Mouse (Mus musculus): ENCODE measurements at regions not wholly inside any gene's neighbourhood (a gene's known extent, or its start where the extent isn't known, plus 50 kb on each side); places are given as distances from the start of the nearest gene placed in this dataset.

GRCm38 (mm10) chr4:95347436-95347835 is 209.9 kb upstream of the Fggy start:
- DNase-seq (ENCODE audit: extremely low read depth): no peak
- Histone ChIP-seq H3K9me3 (replicated peaks; ENCODE audit: low read length) (no peaks in the 10 kb centered on the region), H3K79me2 (replicated peaks; ENCODE audit: control insufficient read depth, extremely low read depth, insufficient read depth, poor library complexity, severe bottlenecking) (no peaks in the 10 kb centered on the region), H3K4me2 (ENCODE audit: insufficient read depth, low read depth, poor library complexity, severe bottlenecking) (no peak overlapping the region), H3K9ac (ENCODE audit: insufficient read depth, low read depth) (no peak overlapping the region), H3K27me3 (replicated peaks) (no peaks in the 10 kb centered on the region), H3K4me3 (replicated peaks in 1 of 3; ENCODE audit: low read depth in 2 of 3, low read length in 2 of 3, poor library complexity in 1 of 3) (no peak overlapping the region), H3K27ac (ENCODE audit: insufficient read depth, low read depth) (no peak overlapping the region), H3K4me1 (ENCODE audit: control insufficient read depth in 1 of 2, insufficient read depth in 2 of 2) (no peaks in the 10 kb centered on the region), H3K36me3 (replicated peaks in 1 of 2; ENCODE audit: control insufficient read depth in 1 of 2, insufficient read depth in 1 of 2, low read length in 1 of 2) (no peaks in the 10 kb centered on the region)
- TF ChIP-seq MAFK (IDR thresholded peaks at IDR 0.05; ENCODE audit: insufficient replicate concordance, low read length) (no peak), USF1 (IDR thresholded peaks at IDR 0.05; ENCODE audit: low read depth, low read length) (no peak), MAZ (IDR thresholded peaks at IDR 0.05; ENCODE audit: low read depth, low read length) (no peak), ZC3H11A (IDR thresholded peaks at IDR 0.05; ENCODE audit: low read depth, low read length) (no peak), PAX5 (IDR thresholded peaks at IDR 0.05; ENCODE audit: low read length) (no peak), MAX (IDR thresholded peaks at IDR 0.05; ENCODE audit: low read length) (no peak), MYC (IDR thresholded peaks at IDR 0.05; ENCODE audit: low read depth, low read length) (no peak), KAT2A (IDR thresholded peaks at IDR 0.05; ENCODE audit: insufficient replicate concordance, low read length) (no peak), SIN3A (IDR thresholded peaks at IDR 0.05; ENCODE audit: low read length) (no peak), POLR2AphosphoS2 (IDR thresholded peaks at IDR 0.05; ENCODE audit: low read depth, low read length) (no peak), RCOR1 (conservative IDR thresholded peaks at IDR 0.05; ENCODE audit: low read depth, low read length) (no peak), EP300 (IDR thresholded peaks at IDR 0.05; ENCODE audit: low read length) (no peak)
- in situ Hi-C loops (cut with MboI; ENCODE audit: low pct_ligation_motif_present, low pct_unique_long_range_greater_than_20kb, low sequenced_read_pairs) (no loop called here), dilution Hi-C loops (cut with MboI; ENCODE audit: extremely low pct_ligation_motif_present, extremely low pct_unique_long_range_greater_than_20kb, low sequenced_read_pairs) (no loop called here)

GRCm38 (mm10) chr4:95348405-95349123 is 208.7 kb upstream of the Fggy start:
- in situ Hi-C loops (cut with MboI; ENCODE audit: low pct_ligation_motif_present, low pct_unique_long_range_greater_than_20kb, low sequenced_read_pairs) (no loop called here), dilution Hi-C loops (cut with MboI; ENCODE audit: extremely low pct_ligation_motif_present, extremely low pct_unique_long_range_greater_than_20kb, low sequenced_read_pairs) (no loop called here)
- H3K27me3 ChIP-seq (replicated peaks): no peaks in the 10 kb centered on the region
- H3K9ac ChIP-seq (ENCODE audit: insufficient read depth, low read depth): no peak overlapping the region
- H3K79me2 ChIP-seq (replicated peaks; ENCODE audit: control insufficient read depth, extremely low read depth, insufficient read depth, poor library complexity, severe bottlenecking): no peaks in the 10 kb centered on the region
- H3K4me2 ChIP-seq (ENCODE audit: insufficient read depth, low read depth, poor library complexity, severe bottlenecking): no peak overlapping the region
- no peak overlapping the region for H3K4me3 ChIP-seq (replicated peaks in 1 of 3; ENCODE audit: low read depth in 2 of 3, low read length in 2 of 3, poor library complexity in 1 of 3)
- H3K9me3 ChIP-seq (replicated peaks; ENCODE audit: low read length): no peaks in the 10 kb centered on the region
- no peaks in the 10 kb centered on the region for H3K36me3 ChIP-seq (replicated peaks in 1 of 2; ENCODE audit: control insufficient read depth in 1 of 2, insufficient read depth in 1 of 2, low read length in 1 of 2)
- TF ChIP-seq ELF1 (IDR thresholded peaks at IDR 0.05; ENCODE audit: low read depth, low read length): no peak
- TF ChIP-seq ZKSCAN1 (IDR thresholded peaks at IDR 0.05; ENCODE audit: borderline replicate concordance, low read depth, low read length): no peak
- no peak for TF ChIP-seq TBP (conservative IDR thresholded peaks at IDR 0.05; ENCODE audit: low read depth, low read length)
- TF ChIP-seq RCOR1 (conservative IDR thresholded peaks at IDR 0.05; ENCODE audit: low read depth, low read length): no peak
- no peak for TF ChIP-seq POLR2AphosphoS2 (IDR thresholded peaks at IDR 0.05; ENCODE audit: low read depth, low read length)
- no peak for TF ChIP-seq JUN (IDR thresholded peaks at IDR 0.05; ENCODE audit: insufficient read depth, low read depth, low read length)
- no peak for TF ChIP-seq SMC3 (IDR thresholded peaks at IDR 0.05; ENCODE audit: low read depth, low read length)
- no peak for TF ChIP-seq NELFE (IDR thresholded peaks at IDR 0.05; ENCODE audit: low read depth, low read length)
- TF ChIP-seq ZMIZ1 (IDR thresholded peaks at IDR 0.05; ENCODE audit: low read depth, low read length): no peak
- no peak for TF ChIP-seq PAX5 (IDR thresholded peaks at IDR 0.05; ENCODE audit: low read length)
- no peak for TF ChIP-seq CHD2 (IDR thresholded peaks at IDR 0.05; ENCODE audit: low read length)
- TF ChIP-seq HCFC1 (IDR thresholded peaks at IDR 0.05; ENCODE audit: low read depth, low read length): no peak
- no peak for TF ChIP-seq USF2 (conservative IDR thresholded peaks at IDR 0.05; ENCODE audit: low read depth, low read length)
- no peak for TF ChIP-seq ZNF384 (IDR thresholded peaks at IDR 0.05; ENCODE audit: low read depth, low read length)
- no peak for TF ChIP-seq USF1 (IDR thresholded peaks at IDR 0.05; ENCODE audit: low read depth, low read length)
- no peak for TF ChIP-seq UBTF (IDR thresholded peaks at IDR 0.05; ENCODE audit: low read depth, low read length)
- no peak for TF ChIP-seq RAD21 (IDR thresholded peaks at IDR 0.05; ENCODE audit: low read depth, low read length)
- TF ChIP-seq GABPA (IDR thresholded peaks at IDR 0.05; ENCODE audit: insufficient replicate concordance, low read depth, low read length): no peak
- TF ChIP-seq MXI1 (IDR thresholded peaks at IDR 0.05; ENCODE audit: low read depth, low read length): no peak
- TF ChIP-seq JUND (conservative IDR thresholded peaks at IDR 0.05; ENCODE audit: low read depth, low read length): no peak
- no peak for DNase-seq (ENCODE audit: extremely low read depth)
- no peaks in the 10 kb centered on the region for H3K4me1 ChIP-seq (ENCODE audit: control insufficient read depth in 1 of 2, insufficient read depth in 2 of 2)
- no peak overlapping the region for H3K27ac ChIP-seq (ENCODE audit: insufficient read depth, low read depth)
